Mouse (Mus musculus): ENCODE data around the gene Eif6. TPM values are rescaled to one million over a fixed set of nuclear protein-coding genes. Genes with fewer than 3 reads are reported as not detected.

Gene Eif6
- polyA plus RNA-seq, 1 experiment: 41.2 TPM

DNA sequence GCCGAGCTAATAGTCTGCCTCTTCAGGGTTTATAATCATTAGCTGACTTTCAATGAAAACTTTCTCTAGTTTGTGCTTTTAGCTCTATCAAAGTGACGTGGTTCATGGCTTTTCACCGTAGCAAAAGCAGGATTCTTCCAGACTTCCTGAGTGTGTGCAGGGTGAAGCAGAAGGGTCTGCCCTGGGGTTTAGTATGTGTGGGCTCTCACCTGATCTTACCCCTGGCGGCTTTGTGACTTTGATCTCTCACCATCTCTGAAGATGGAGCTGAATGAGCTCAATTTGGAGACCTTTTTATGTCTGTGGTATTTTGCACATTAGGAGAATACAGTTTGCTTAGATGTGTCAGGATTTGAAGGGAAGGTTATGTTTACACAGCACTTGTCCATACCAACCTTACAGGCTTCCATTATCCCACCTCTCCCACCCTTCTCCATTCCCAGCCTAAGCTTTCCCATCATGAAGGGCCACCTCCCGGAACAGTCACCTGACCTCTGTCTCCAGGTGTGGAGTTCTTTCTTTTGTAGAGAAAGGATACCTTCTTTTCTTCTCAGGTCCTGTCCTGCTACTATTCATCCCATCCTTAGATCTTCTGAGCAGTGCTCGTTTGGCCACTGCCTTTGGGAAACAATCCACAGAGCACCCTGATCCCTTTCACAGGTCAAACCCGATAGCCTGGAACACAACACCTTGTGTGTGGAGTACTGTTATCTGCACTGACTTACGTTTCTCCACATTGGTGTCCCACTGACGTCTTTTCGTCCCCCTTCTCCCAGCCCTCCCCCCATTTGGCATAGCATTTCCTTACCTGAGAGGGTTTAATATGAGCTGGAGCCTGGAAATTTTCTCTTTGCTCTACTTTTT, 49.7 kb downstream of the Eif6 start:
- Histone ChIP-seq H3K4me3 (ENCODE audit: control insufficient read depth, low read depth, low read length) (no peak overlapping the region), H3K27me3 (ENCODE audit: control insufficient read depth, insufficient read depth, low read length) (peaks cover 5% of the 10 kb centered on the region), H3K27ac (ENCODE audit: control insufficient read depth, insufficient read depth, low read depth, low read length) (no peak overlapping the region), H3K4me1 (ENCODE audit: control insufficient read depth, insufficient read depth, low read length) (peaks cover 10% of the 10 kb centered on the region), H3K36me3 (ENCODE audit: control insufficient read depth, insufficient read depth, low read length) (no peaks in the 10 kb centered on the region)
- TF ChIP-seq POLR2A (IDR thresholded peaks at IDR 0.05; ENCODE audit: control insufficient read depth, low read depth, low read length) (no peak), CTCF (IDR thresholded peaks at IDR 0.05; ENCODE audit: control insufficient read depth, insufficient read depth, insufficient replicate concordance, low read depth, low read length) (no peak)

DNA sequence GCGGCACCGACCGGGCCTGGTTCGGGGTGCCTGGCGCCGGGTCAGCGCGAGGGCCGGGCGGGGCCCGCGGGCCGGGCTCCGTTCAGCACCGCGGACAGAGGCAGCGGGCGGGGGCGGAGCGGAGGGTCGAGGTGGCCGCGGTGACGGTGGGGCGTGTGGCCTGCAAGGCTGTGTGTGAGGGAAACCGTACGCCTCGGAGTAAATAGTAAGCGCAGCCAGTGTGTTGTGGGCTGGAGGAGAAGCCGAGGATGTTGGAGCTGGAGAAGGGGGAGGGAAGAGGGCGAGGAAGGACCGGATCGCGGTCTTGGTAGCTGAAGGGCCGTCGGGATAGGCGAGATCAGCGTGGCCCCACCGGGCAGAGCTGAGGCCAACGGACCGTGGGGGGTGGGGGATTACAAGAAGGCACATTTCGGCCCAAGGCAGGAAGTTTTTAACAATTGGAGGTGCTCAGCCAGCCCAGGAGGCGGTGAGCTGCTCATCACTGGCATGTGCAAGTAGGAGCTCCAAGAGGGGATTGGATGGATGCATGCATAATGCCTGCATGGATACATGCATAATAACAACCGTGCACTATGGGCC, 51.0 kb downstream of the Eif6 start:
- TF ChIP-seq CTCF (IDR thresholded peaks at IDR 0.05; ENCODE audit: control insufficient read depth, insufficient read depth, insufficient replicate concordance, low read depth, low read length): no peak
- TF ChIP-seq POLR2A (IDR thresholded peaks at IDR 0.05; ENCODE audit: control insufficient read depth, low read depth, low read length): no peak
- Histone ChIP-seq H3K36me3 (ENCODE audit: control insufficient read depth, insufficient read depth, low read length) (no peaks in the 10 kb centered on the region), H3K27ac (ENCODE audit: control insufficient read depth, insufficient read depth, low read depth, low read length) (no peak overlapping the region), H3K4me3 (ENCODE audit: control insufficient read depth, low read depth, low read length) (peak overlapping the region; percentile 87), H3K27me3 (ENCODE audit: control insufficient read depth, insufficient read depth, low read length) (peaks cover 5% of the 10 kb centered on the region), H3K4me1 (ENCODE audit: control insufficient read depth, insufficient read depth, low read length) (peaks cover 10% of the 10 kb centered on the region)

DNA sequence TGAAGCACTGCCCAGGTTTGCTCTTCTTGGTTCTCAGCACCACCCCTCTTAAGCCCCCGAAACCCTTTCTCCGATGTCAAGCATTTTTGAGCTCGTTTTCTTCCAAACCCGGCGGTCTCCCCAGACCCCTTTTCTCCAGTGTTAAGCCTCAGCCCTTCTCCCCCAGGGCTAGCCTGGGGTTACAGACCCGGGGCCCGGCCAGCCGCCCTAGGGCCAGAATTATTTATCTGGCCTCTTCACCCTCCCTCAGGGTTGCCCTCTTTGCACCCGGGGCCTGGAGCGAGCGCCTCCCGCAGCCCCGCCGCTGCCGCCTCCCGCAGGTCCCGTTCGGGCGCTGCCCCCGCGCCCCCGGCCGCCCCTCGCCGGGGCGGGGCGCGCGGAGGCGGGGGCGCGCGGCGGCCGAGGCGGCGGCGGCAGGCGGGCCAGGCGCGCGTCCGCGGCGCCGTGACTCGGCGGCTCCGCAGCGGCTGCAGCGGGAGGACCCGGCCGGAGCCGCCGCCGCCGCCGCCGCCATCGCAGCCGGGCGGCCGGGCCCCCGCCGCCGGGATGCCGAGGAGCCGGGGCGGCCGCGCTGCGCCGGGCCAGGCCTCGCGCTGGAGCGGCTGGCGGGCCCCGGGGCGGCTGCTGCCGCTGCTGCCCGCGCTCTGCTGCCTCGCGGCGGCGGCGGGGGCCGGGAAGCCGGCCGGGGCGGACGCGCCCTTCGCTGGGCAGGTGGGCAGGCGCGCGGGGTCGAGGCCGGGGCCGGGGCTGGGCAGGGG, 51.6 kb downstream of the Eif6 start, which contains the start of gene Mmp24:
Gene Mmp24 (plus strand): TSS at position 416 of the 758 bp plus-strand sequence.
- Histone ChIP-seq H3K27ac (ENCODE audit: control insufficient read depth, insufficient read depth, low read depth, low read length) (no peak within 1 kb of the TSS), H3K4me3 (ENCODE audit: control insufficient read depth, low read depth, low read length) (peak within 1 kb of the TSS; percentile 87), H3K36me3 (ENCODE audit: control insufficient read depth, insufficient read depth, low read length) (no peaks in the 10 kb centered on the region), H3K4me1 (ENCODE audit: control insufficient read depth, insufficient read depth, low read length) (peaks cover 10% of the 10 kb centered on the region), H3K27me3 (ENCODE audit: control insufficient read depth, insufficient read depth, low read length) (peaks cover 5% of the 10 kb centered on the region)
- no peak for TF ChIP-seq CTCF (IDR thresholded peaks at IDR 0.05; ENCODE audit: control insufficient read depth, insufficient read depth, insufficient replicate concordance, low read depth, low read length)
- TF ChIP-seq POLR2A (IDR thresholded peaks at IDR 0.05; ENCODE audit: control insufficient read depth, low read depth, low read length): no peak

DNA sequence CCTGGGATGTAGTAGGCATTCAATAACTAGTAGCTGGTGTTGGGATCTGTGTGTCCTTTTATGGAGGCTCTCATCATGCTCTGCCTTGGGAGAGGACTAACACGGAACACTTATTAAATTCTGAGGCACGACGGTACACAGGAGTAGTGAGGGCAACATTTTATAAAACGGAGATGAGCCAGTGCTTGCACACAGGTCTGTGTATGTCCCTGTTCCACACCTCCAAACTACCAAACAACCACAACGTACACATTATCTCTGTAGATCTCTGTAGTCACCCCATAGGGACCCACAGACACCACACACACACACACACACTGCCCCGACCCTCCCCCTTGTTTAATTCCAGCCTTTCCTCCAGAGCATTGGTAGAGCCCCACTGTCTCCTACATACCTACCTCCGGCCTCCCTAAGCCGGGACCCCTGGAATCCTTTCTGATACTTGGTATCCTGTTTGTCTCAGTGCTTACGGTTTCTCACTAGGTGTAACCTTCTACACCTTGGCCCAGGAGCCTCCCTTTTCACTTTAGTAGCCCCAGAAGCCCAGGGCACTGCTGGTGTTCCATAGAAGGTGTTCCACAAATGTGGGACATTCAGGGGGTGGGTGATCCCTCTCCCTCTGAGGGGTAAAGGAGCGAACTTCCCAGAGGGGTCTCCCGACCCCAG, 52.3 kb downstream of the Eif6 start:
- Histone ChIP-seq H3K4me3 (ENCODE audit: control insufficient read depth, low read depth, low read length) (no peak overlapping the region; the same call in 1 of the 2 replicates), H3K27me3 (ENCODE audit: control insufficient read depth, insufficient read depth, low read length) (peaks cover 5% of the 10 kb centered on the region)

DNA sequence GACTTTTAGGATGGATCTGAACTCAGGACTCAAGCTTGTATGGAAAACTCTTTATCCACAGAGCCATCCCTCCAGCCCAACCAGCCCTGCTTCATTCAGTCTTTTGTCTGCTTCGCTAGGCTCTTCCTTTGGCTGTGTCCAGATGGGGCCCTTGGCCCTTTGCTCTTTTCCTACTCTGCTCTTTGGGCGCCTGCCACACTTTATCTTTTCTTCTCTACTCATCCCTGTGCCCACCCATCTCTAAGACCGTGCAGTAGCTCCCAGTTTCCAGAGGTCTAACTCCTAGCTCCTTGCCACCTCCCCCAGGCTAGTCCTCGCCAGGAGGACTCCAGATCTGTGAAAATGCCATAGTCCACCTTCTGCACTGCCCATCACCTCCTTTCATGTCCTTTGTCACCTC, 53.1 kb downstream of the Eif6 start:
- H3K4me3 ChIP-seq (ENCODE audit: control insufficient read depth, low read depth, low read length): no peak overlapping the region
- H3K36me3 ChIP-seq (ENCODE audit: control insufficient read depth, insufficient read depth, low read length): no peaks in the 10 kb centered on the region
- H3K4me1 ChIP-seq (ENCODE audit: control insufficient read depth, insufficient read depth, low read length): peaks cover 10% of the 10 kb centered on the region
- H3K27ac ChIP-seq (ENCODE audit: control insufficient read depth, insufficient read depth, low read depth, low read length): no peak overlapping the region
- peaks cover 5% of the 10 kb centered on the region for H3K27me3 ChIP-seq (ENCODE audit: control insufficient read depth, insufficient read depth, low read length)
- TF ChIP-seq CTCF (IDR thresholded peaks at IDR 0.05; ENCODE audit: control insufficient read depth, insufficient read depth, insufficient replicate concordance, low read depth, low read length): no peak
- no peak for TF ChIP-seq POLR2A (IDR thresholded peaks at IDR 0.05; ENCODE audit: control insufficient read depth, low read depth, low read length)

More for the DNA sequence above, 52.3 kb downstream of the Eif6 start:
- Histone ChIP-seq H3K4me1 (ENCODE audit: control insufficient read depth, insufficient read depth, low read length) (peaks cover 10% of the 10 kb centered on the region), H3K36me3 (ENCODE audit: control insufficient read depth, insufficient read depth, low read length) (no peaks in the 10 kb centered on the region), H3K27ac (ENCODE audit: control insufficient read depth, insufficient read depth, low read depth, low read length) (no peak overlapping the region)
- TF ChIP-seq CTCF (IDR thresholded peaks at IDR 0.05; ENCODE audit: control insufficient read depth, insufficient read depth, insufficient replicate concordance, low read depth, low read length) (no peak), POLR2A (IDR thresholded peaks at IDR 0.05; ENCODE audit: control insufficient read depth, low read depth, low read length) (no peak)

Other genes starting within 250 kb of the Eif6 start
- gene Gss, start 234.1 kb downstream of the Eif6 start, polyA plus RNA-seq (2012; rRNA removed): 4.6 and 5.3 TPM in 2 replicates
- gene Myh7b, start 215.7 kb downstream of the Eif6 start, polyA plus RNA-seq (2012; rRNA removed): 0.98 and 1.3 TPM in 2 replicates
- 82.2 and 91.7 TPM in 2 replicates for gene Trpc4ap, start 134.5 kb downstream of the Eif6 start, polyA plus RNA-seq (2012; rRNA removed)
- 28.4 and 29.4 TPM in 2 replicates for gene Edem2, start 97.5 kb downstream of the Eif6 start, polyA plus RNA-seq (2012; rRNA removed)
- not detected in 2 replicates for gene Gm17581, start 91.1 kb downstream of the Eif6 start, polyA plus RNA-seq (2012; rRNA removed)
- 0.22 and 0.30 TPM in 2 replicates for gene Procr, start 75.8 kb downstream of the Eif6 start, polyA plus RNA-seq (2012; rRNA removed)
- gene Mmp24, start 51.6 kb downstream of the Eif6 start, polyA plus RNA-seq (2012; rRNA removed): 1.6 and 2.1 TPM in 2 replicates
- 24.4 and 29.9 TPM in 2 replicates for gene BC029722, start 7.5 kb downstream of the Eif6 start, polyA plus RNA-seq (2012; rRNA removed)
- not detected in 2 replicates for gene Fam83c, start 7.9 kb upstream of the Eif6 start, polyA plus RNA-seq (2012; rRNA removed)
- gene Uqcc1, start 103.4 kb upstream of the Eif6 start, polyA plus RNA-seq (2012; rRNA removed): 48.6 and 52.9 TPM in 2 replicates
- 0.17 and 0.19 TPM in 2 replicates for gene Gm15557, start 113.8 kb upstream of the Eif6 start, polyA plus RNA-seq (2012; rRNA removed)
- 0.17 and 0.46 TPM in 2 replicates for gene Gdf5, start 118.4 kb upstream of the Eif6 start, polyA plus RNA-seq (2012; rRNA removed)
- 5.8 and 6.4 TPM in 2 replicates for gene Cep250, start 129.5 kb upstream of the Eif6 start, polyA plus RNA-seq (2012; rRNA removed)
- 24.6 and 24.9 TPM in 2 replicates for gene 6430550D23Rik, start 181.1 kb upstream of the Eif6 start, polyA plus RNA-seq (2012; rRNA removed)
- 400 and 412 TPM in 2 replicates for gene Ergic3, start 181.1 kb upstream of the Eif6 start, polyA plus RNA-seq (2012; rRNA removed)
- gene Fer1l4, start 226.0 kb upstream of the Eif6 start, polyA plus RNA-seq (2012; rRNA removed): 2.7 TPM in 2 replicates
- gene Spag4, start 238.2 kb upstream of the Eif6 start, polyA plus RNA-seq (2012; rRNA removed): 844 and 859 TPM in 2 replicates

Measured in testis, adult 2 months (tissue).